Mouse (Mus musculus): ENCODE data around the gene Traf3ip2.

GRCm38 (mm10) chr10:39629746-39630552, 17.2 kb downstream of the Traf3ip2 start:
- TF ChIP-seq CTCF (IDR thresholded peaks at IDR 0.05) (0 out of 2 replicates have a peak, but pooled peaks have one; percentile 9), EP300 (IDR thresholded peaks at IDR 0.05) (peak; percentile 55; the same call in 1 of the 2 replicates)
